Mouse (Mus musculus): ENCODE measurements around the gene Ifit3. TPM values are rescaled to one million over a fixed set of nuclear protein-coding genes. Genes with fewer than 3 reads are reported as not detected.
A peak's percentile ranks its signal among the peaks of the same experiment; 100 is the strongest.
"Not testable (repeated sequence)": the region's sequence is repeated elsewhere in the genome, so short reads cannot be mapped to it uniquely, and the experiment has no call there.

The Ifit3 gene
- total RNA-seq (2015) (22.6 and 25.4 TPM in 2 replicates), total RNA-seq (2017) (33.0 and 34.0 TPM in 2 replicates)

- ATAC-seq (ENCODE audit: poor library complexity, severe bottlenecking), result peak; percentile 90
These were observed at the start of gene Ifit3 for GRCm38 (mm10) chr19:34583126-34583766. Gene Ifit3, plus strand, starts transcription at chr19:34583531.

- ATAC-seq (ENCODE audit: poor library complexity, severe bottlenecking), result peak; percentile 66
These were observed 43.9 kb upstream of the Ifit3 start for GRCm38 (mm10) chr19:34539422-34539821.

- no peak for ATAC-seq (ENCODE audit: poor library complexity, severe bottlenecking)
These were observed 37.1 kb upstream of the Ifit3 start for GRCm38 (mm10) chr19:34546211-34546610.

- ATAC-seq (ENCODE audit: poor library complexity, severe bottlenecking), result peak; percentile 81
These were observed 35.4 kb upstream of the Ifit3 start for GRCm38 (mm10) chr19:34547976-34548375.

GRCm38 (mm10) chr19:34550205-34550533 is 33.2 kb upstream of the Ifit3 start:
- ATAC-seq (ENCODE audit: poor library complexity, severe bottlenecking), result no peak; the same call in 1 of the 2 replicates

- ATAC-seq (ENCODE audit: poor library complexity, severe bottlenecking), result peak; percentile 93
These were observed 32.7 kb upstream of the Ifit3 start, which contains the start of gene Ifit2 for GRCm38 (mm10) chr19:34550534-34551223. Gene Ifit2, plus strand, starts transcription at chr19:34550694.

GRCm38 (mm10) chr19:34551981-34552380 is 31.4 kb upstream of the Ifit3 start:
- no peak for ATAC-seq (ENCODE audit: poor library complexity, severe bottlenecking)

GRCm38 (mm10) chr19:34553021-34553420 is 30.3 kb upstream of the Ifit3 start:
- no peak for ATAC-seq (ENCODE audit: poor library complexity, severe bottlenecking)

- no peak for ATAC-seq (ENCODE audit: poor library complexity, severe bottlenecking)
These were observed 29.8 kb upstream of the Ifit3 start for GRCm38 (mm10) chr19:34553522-34553921.

- no peak for ATAC-seq (ENCODE audit: poor library complexity, severe bottlenecking)
These were observed 29.3 kb upstream of the Ifit3 start for GRCm38 (mm10) chr19:34554061-34554460.

GRCm38 (mm10) chr19:34556621-34557020 is 26.7 kb upstream of the Ifit3 start:
- no peak for ATAC-seq (ENCODE audit: poor library complexity, severe bottlenecking)

- no peak for ATAC-seq (ENCODE audit: poor library complexity, severe bottlenecking)
These were observed 20.8 kb upstream of the Ifit3 start for GRCm38 (mm10) chr19:34562556-34562955.

- no peak for ATAC-seq (ENCODE audit: poor library complexity, severe bottlenecking)
These were observed 17.1 kb upstream of the Ifit3 start for GRCm38 (mm10) chr19:34566178-34566784.

- ATAC-seq (ENCODE audit: poor library complexity, severe bottlenecking), result no peak
These were observed 14.1 kb upstream of the Ifit3 start for GRCm38 (mm10) chr19:34568988-34569895.

GRCm38 (mm10) chr19:34569896-34570476 is 13.3 kb upstream of the Ifit3 start:
- ATAC-seq (ENCODE audit: poor library complexity, severe bottlenecking), result peak; percentile 52

GRCm38 (mm10) chr19:34571080-34571479 is 12.3 kb upstream of the Ifit3 start:
- ATAC-seq (ENCODE audit: poor library complexity, severe bottlenecking), result no peak

- no peak for ATAC-seq (ENCODE audit: poor library complexity, severe bottlenecking)
These were observed 9.7 kb upstream of the Ifit3 start for GRCm38 (mm10) chr19:34573650-34574049.

GRCm38 (mm10) chr19:34577121-34577520 is 6.2 kb upstream of the Ifit3 start:
- ATAC-seq (ENCODE audit: poor library complexity, severe bottlenecking), result no peak

GRCm38 (mm10) chr19:34582696-34583095 is 635 bp upstream of the Ifit3 start:
- peak; percentile 75 for ATAC-seq (ENCODE audit: poor library complexity, severe bottlenecking)

GRCm38 (mm10) chr19:34585740-34586458 is 2.6 kb downstream of the Ifit3 start:
- not testable (repeated sequence) for ATAC-seq (ENCODE audit: poor library complexity, severe bottlenecking)
